Mouse (Mus musculus) ES-Bruce4 (cell line): Measurements from ENCODE around the gene Ptprq.

Experiments used
- CTCF ChIP-seq: IDR thresholded peaks from one replicate; pipeline ENCODE4 v1.8.1; 2011; ENCODE audit warnings: low read depth, low read length
- EP300 ChIP-seq: IDR thresholded peaks from 2 replicates; pipeline ENCODE4 v1.6.1; 2011; ENCODE audit warnings: low read depth, low read length; ENCODE audit not compliant: insufficient read depth
- POLR2A ChIP-seq: IDR thresholded peaks from one replicate; pipeline ENCODE4 v1.8.1; 2011; ENCODE audit warnings: low read length; ENCODE audit not compliant: insufficient read depth

DNA sequence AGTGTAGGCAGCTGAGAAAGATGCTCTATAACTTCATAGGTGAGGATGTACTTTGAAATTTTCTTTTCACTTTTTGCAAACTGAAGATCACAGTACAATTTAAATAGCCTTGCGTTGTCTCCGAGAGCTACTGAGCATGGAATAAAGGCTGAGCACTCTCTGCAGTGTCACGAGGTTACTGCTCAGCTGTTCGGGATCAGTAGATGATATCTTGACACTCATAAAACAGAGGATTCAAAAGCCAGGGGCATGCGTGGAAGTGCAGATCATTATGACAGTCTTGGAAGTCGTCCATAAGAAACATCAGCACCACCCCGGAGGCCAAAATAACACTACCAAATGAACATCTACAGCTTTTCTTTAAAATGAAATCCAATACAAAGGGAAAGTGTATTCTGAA lies 203.2 kb downstream of the Ptprq start:
- TF ChIP-seq CTCF (no peak), POLR2A (no peak), EP300 (no peak)
